Mouse (Mus musculus): Measurements from ENCODE around the gene Gpr108. TPM values are rescaled to one million over a fixed set of nuclear protein-coding genes. Genes with fewer than 3 reads are reported as not detected.
A peak's percentile ranks its signal among the peaks of the same experiment; 100 is the strongest.

Gpr108 gene
- total RNA-seq, 2 experiments from 2014 or later: 36.6 TPM

DNA sequence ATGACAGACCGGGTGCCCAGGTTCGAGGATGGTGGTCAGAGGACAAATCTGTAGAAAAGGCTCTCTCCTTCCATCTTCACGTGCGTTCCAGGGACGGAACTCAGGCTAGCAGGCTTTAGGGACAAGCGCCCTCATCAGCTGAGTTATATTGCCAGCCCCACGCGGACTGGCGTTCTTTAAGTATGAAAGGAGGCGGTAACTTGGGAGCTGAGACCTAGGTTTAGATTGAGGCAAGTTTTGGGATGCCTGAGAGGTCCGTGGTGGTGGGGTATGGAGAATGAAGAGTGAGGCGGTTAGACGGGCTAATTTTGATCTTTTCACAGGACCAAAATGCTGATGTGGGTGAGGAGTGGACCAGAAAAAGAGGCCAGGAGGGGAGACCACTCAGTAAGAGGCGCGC, 26.4 kb upstream of the Gpr108 start:
- ATAC-seq (ENCODE audit: poor library complexity, severe bottlenecking): no peak

DNA sequence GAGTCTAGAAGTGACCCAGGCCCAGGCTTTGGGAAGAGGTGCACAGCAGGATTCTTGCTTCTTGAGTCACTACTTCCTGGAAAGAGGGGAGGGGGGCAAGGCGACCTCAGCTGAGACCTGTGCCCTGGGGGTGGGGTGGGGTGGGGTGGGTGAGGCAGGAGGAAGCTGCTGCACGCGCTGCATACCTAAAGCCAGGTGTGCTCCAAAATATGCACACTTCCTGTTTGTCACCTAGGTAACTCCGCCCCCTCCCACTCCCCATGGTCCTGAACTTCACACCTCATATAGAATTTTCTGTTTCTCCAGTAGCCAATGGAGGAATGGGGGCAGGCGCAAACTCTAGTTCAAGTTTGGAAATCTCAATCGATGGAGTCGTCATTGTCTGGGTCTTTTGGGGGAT, 25.6 kb upstream of the Gpr108 start:
- no peak for ATAC-seq (ENCODE audit: poor library complexity, severe bottlenecking)

DNA sequence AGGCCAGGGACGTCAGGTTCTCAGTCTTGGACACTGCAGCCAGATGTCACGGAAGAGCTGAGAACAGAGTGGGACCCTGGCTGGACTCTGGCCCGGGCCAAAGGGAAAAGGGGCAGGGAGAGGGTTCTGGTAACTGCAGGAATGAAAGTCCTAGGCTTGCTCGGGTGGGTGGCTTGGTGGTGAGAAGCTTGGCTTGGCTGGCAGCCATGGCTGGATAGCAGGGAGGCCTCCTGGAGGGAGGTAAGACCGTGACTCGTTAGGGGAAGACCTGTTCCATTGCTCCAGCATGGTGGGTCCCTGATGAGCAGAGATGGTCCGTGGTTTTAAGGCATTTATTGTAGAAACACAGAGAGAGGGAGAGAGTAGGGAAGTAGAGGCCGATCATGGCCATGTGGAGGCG, 23.1 kb upstream of the Gpr108 start:
- no peak for ATAC-seq (ENCODE audit: poor library complexity, severe bottlenecking)

DNA sequence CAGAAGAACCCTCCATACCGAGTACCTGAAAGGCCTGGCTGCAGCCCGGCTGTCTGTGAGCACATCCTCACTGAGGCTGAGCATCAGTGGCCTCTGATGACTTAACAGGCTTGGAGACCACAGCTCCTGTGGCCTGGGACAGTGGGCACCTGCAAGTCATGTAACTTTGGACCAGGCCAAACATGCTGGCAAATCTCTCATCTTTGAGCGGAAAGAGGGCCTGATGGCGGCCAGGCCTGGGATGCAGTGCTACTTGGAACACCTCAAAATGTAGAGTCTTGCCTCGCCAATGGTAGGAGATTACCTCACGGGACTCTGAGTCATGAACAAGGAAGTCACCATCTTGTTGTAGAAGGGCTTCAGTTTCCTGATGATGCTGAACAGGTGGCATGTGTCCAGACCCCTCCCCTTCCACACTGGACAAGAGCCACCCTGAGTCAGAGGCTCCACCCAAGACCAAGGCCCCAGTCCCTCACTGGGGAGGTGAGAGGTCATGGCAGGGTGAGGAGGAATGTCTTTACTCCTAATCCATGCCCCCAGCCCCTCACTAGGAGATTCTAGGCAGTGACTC, 19.4 kb upstream of the Gpr108 start:
- no peak for ATAC-seq (ENCODE audit: poor library complexity, severe bottlenecking)

DNA sequence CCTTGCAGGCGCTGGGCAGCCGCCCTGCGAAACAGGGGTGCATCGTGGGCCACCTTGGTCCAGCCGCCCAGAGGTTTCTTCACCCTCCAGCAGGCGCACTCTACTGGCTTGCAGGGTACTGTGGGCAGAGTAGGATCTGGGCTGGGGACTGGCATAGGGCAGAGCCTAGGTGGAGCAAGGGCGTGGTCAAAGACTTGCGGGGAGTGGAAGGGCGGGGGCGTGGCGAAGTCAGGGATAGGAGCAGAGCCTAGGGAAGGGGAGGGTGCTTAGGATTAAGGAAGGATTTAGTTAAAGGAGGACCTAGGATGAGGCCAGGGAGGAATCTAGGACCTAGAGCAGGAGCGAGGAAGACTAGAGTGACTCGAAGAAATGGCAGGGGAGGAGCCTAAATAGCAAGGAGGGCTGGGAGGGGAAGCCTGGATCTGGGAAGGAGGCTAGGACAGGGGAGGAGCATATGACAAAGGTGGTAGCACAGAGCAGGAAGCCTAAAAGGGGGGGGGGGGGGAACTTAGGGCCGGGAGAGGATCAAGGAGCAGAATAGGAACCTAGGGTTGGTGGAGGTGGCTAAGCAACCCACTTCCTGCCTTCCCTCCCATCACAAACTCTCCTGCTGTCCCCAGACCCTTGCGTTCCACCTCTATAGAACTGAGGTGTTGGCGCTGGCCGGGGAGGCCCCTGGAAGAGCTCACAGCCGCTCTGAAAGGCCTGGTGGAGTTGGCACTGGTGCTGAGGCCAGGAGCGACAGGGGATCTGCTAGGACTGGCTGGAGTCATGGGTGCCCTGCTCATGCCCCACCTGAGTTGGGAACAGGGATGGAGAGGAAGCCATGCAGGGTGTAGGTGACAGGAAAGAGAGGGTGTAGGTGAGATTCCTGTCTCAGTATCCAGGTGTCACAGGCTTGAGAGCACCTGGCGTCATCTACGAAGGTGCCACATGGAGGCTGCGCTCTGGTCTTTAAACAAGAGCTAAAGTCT, 17.0 kb upstream of the Gpr108 start:
- ATAC-seq (ENCODE audit: poor library complexity, severe bottlenecking): peak; percentile 90

DNA sequence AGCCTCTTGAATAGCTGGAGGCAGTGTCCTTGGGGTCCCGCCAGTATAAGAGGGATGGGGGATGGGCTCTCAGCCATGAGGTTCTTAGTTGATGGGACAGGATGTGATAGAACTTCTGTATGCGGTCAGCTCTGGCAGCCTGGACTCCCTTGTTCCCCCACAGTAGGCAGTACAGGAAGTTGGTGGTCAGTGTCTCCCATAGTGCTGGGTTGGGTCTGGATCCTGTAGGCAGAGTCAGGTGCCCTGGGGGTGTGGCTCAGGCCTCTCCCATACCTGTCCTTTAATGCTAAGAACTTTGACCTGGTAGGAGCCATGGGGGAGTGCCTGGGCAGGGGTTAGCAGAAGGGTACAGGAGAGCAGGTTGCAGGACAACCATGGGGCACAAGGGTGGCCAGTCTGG, 15.9 kb upstream of the Gpr108 start:
- peak; percentile 70 for ATAC-seq (ENCODE audit: poor library complexity, severe bottlenecking)

DNA sequence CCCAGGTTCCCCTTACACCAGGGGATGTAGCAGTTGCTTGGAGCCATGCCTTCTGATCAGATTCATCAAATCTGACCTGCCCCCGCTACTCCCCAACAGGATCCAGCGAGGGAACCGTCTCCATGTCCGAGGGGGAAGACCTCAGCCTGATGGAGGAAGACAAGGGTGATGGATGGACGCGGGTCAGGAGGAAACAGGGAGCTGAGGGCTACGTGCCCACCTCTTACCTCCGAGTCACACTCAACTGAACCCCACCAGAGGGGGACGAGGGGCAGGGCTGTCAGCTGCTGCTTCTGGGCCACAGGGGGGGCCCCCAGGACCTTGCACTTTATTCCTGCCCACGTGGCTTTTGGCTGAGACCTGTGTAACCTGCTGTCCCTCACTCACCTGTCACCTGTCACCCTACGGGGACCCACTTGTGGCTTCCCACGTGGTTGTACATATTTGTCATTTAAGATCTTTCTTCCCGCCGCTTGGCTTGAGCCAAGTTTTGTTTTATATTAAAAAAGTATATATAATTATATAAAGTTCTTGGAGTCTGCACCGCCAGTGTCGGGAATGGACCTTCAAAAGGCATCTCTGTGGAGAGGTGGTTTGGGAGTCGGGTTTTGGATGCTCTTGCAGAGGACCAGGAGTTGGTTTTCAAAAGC, 14.8 kb upstream of the Gpr108 start:
- no peak for ATAC-seq (ENCODE audit: poor library complexity, severe bottlenecking)

DNA sequence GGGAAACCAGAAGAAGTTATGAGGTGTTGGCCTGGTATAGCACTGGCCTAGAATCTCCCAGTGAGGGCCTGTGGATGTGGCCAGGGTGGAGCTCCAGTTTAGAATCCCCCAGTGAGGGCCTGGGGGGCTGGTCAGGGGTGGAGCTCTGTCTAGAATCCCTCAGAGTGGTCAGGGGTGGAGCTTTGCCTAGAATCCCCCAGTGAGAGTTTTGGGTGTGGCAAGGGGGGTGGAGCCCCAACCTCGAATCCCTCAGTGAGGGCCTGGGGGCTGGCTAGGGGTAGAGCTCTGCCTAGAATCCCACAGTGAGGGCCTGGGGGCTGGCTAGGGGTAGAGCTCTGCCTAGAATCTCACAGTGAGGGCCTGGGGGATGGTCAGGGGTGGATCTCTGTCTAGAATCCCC, 13.6 kb upstream of the Gpr108 start:
- ATAC-seq (ENCODE audit: poor library complexity, severe bottlenecking): no peak

DNA sequence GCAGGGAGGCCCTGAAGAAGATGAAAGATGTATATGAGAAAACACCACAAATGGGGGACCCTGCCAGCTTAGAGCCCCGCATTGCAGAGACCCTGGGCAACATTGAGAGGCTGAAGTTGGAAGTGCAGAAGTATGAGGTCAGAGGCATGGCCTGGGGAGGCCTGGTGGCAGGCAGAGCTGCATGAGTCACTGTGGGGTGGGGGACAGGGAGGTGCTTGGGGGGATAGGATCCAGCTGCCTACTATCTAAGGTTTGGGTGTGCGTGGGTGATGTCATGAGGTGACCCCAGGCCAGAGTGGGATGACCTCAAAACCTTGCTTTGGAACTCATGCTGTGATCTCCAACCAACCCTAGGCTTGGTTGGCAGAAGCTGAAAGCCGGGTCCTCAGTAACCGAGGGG, 13.0 kb upstream of the Gpr108 start:
- no peak for ATAC-seq (ENCODE audit: poor library complexity, severe bottlenecking)

DNA sequence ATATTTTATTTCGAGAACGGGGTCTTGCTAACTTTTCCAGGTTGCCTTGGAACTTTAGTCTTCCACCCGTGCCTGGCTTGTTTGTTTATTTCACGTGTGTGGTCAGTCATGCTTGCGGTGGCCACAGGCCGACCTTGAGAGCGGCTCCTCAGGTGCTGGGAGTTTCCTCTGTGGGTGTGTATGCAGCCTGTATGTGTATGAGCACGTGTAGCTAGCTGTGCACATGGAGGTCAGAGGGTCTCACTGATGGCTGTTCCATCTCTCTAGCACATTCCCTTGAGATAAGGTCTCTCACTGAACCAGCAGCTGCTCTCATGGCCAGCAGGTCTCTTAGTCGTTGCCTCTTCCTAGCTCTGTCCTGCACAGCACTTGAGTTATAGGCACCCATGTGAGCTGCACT, 12.1 kb upstream of the Gpr108 start:
- no peak for ATAC-seq (ENCODE audit: poor library complexity, severe bottlenecking)

DNA sequence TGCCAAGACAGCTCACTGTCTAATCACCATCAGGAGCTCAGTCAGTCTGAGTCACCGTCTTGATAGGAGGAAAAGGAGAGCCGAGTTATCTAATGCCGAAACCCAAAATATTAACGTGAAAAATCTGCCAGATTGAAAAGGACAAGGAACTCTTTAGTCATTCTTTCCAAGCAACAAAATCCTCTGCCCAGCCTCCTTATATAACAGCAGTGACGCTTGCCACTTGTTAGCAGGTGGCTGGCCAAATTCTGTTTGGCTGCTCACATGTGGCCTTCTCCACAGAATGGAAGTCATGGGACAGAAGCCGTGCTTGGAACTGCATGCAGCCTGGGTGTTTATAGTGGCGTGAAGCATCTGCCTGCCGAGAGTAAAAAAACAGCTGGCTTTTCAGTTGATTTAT, 11.5 kb upstream of the Gpr108 start:
- no peak for ATAC-seq (ENCODE audit: poor library complexity, severe bottlenecking)

DNA sequence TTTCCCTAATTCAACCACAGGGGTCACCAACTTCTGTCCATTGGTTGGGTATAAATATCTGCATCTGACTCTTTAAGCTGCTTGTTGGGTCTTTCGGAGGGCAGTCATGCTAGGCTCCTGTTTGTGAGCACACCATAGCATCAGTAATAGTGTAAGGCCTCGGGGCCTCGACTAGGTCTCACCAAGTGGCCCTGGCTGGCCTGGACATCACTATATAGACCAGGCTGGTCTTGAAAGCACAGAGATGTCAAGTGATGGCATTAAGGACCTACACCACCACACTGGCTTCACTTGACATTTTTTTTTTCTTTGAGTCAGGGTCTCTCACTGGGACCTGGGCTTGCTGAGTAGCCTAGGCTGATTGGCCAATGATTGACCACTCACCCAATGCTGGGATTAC, 9.9 kb upstream of the Gpr108 start:
- ATAC-seq (ENCODE audit: poor library complexity, severe bottlenecking): no peak

DNA sequence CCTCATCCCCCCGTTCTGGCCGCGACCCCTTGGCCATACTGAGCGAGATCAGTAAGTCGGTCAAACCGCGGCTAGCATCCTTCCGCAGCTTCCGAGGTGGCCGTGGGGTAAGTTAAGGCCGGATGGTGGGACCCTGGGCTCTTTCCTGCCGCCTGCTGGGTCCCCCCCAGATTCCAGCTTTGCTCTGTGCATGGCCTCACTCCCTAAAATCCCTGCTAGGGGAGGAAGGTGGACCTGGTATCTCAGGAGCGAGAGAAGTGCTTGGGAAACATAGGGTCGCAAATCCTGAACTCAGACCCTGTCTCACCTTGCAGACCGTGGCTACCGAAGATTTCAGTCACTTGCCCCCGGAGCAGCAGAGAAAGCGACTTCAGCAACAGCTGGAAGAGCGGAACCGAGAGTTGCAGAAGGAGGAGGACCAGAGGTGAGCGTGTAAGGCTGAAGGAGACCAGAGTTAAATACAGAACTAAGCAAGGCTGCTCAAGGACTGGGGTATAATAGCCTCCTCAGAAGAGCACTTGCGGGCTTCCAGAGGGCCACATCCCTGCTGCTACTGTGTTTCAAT, 8.8 kb upstream of the Gpr108 start:
- ATAC-seq (ENCODE audit: poor library complexity, severe bottlenecking): no peak

DNA sequence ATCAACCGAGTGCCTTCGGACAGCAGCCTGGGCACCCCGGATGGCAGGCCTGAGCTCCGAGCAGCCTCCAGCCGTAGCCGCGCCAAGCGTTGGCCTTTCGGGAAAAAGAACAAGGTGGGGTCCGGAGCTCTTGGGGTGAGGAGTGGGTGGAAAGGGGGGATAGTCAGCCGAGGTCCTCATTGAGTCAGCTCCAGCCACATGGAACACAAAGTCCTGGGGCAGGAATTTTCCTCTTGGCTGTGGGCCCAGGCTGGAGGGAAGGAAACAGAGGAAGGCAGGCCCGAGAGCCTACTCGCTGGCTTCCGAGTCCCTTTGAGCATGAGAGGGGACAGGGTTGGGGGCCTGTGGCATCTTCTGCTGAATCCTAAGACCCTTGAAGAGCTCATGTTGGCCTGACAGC, 7.1 kb upstream of the Gpr108 start:
- ATAC-seq (ENCODE audit: poor library complexity, severe bottlenecking): no peak

DNA sequence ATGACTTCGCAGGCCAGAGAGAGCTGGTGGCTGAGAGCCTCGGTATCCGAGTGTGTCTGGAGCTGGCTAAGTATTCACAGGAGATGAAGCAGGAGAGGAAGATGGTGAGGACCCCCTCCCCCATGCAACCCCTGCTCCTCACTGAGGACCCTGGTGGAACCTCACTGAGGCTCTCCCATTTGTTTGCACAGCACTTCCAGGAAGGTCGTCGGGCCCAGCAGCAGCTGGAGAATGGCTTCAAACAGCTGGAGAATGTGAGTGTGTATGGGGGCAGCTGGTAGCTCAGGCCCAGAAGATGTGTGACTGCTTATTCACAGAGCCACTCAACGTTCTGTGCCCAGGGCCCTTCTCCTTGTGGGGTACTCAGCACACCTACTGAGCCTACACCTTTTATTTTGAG, 5.1 kb upstream of the Gpr108 start:
- no peak for ATAC-seq (ENCODE audit: poor library complexity, severe bottlenecking)

DNA sequence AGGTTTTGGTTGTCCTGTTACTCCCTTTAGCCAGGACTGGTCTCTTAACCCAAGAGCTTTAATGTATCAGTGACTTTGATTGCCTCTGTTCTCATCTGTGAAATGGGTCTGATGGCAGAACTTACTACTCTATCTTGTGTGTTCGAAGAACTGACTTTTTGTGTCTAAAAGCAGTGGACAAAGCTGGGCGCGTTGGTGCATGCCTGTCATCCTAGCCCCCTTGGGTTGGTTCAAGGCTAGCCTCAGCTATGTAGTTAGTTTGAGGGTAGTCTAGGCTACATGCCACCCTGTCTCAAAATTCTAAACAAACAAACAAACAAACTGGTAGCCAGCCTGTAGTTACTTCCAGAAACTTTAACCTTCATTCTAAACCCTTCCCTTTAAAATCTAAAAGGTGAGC, 3.2 kb upstream of the Gpr108 start:
- no peak for ATAC-seq (ENCODE audit: poor library complexity, severe bottlenecking)

DNA sequence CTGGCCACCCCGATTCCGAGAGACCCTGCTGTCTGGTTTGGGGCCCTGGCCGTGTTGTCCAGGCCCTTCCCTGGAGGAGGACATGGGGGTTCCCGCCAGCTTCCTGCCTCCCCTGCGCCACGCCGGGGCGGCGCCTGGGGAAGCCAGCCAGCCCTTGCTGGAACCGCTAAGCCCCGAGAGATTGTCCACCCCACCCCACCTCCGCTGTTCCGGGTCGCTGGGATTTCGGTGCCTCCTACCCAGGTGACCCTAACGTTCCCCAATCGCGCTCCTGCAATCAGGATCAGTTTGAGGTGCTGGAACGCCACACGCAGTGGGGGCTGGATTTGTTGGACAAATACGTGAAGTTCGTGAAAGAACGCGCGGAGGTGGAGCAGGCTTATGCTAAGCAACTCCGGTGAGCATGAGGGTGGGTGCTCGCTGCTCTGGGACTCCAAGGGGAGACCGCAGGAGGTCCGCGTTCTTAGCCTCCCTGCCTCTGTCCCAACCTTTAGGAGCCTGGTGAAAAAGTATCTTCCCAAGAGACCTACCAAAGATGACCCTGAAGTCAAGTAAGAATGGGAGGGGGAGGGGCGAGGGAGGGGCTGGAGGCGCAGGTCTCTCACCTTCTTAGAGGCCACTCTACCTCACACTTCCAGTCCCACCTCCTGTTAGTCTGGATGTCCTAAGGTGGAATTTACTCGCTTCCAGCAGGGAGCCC, 2.4 kb upstream of the Gpr108 start:
- ATAC-seq (ENCODE audit: poor library complexity, severe bottlenecking): no peak

DNA sequence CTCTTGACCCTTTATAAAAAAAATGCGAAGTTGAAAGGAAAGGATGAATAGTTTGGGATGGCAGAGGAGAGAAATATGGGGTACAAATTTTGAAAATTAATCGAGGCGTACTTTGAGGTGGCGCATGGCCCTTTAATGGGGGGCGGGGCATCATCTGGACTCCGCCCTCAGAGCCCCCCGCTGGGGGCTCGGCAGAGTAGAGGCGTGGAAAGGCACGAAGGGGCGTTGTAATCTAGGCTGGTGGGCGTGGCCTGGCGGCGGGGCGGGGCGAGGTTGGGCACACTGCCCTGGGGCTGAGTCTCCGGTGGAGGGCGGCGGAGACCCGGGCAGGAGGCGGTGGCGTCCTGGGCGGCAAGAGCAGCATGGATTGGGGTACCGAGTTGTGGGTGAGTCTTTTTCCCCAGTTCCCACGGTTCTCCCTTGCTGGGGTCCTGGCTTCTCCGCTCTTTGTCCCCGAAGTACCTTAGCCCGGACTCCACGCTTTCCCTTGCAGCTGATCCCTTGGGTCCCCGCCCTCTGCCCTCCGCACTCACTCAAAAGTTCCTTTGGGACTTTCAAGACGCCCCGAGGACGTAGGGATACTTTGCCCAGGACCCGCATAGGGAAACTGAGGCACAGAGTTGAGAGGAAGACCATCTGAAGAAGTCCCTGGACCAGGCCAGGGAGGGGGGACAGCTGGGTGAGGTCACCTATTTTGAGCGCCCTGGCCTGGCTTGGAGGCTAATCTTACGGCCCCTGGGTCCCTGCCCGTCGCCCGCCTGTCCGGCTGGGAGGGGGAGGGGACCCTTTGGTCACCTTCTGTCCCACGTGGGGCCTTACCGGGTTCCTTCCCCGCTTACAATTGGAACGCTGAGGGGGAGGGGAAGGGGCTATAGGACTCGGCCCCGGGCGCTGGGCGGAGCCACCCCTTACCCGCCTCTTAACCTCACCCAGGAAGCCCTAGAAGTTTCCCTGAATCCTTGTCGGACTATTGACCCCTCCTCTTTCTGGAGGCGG, 1.2 kb upstream of the Gpr108 start, which contains the start of gene Trip10:
Gene Trip10 (plus strand): TSS at position 270 of the 996 bp plus-strand sequence.
- ATAC-seq (ENCODE audit: poor library complexity, severe bottlenecking): peak; percentile 54

DNA sequence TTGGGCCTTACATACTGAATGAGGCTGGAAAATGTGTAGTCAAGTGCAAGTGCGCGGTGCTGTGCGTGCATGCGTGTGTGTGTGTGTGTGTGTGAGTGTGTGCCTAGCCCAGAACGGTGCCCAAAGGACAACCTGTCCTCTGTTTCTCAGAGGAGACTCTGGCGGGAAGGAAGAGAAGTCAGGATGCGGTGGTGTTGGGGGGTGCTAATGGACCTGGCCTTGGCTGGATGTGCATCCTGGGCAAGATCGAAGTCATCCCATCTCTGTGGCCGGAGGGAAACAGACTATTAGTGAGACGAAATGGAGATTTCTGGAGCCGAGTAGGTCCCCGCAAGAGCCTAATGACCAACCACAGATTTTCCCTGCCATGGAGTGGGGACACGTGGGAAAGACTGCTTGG, 525 bp upstream of the Gpr108 start:
- no peak for ATAC-seq (ENCODE audit: poor library complexity, severe bottlenecking)

Data from megakaryocyte, adult 5-6 weeks (primary cell).